Mouse (Mus musculus): ENCODE measurements around the gene Vps35.

Gene Vps35

GRCm38 (mm10) chr8:85299434-85300077 is at the start of gene Vps35, which contains the start of gene Orc6:
Gene Vps35, minus strand, starts transcription at chr8:85299802.
Gene Orc6, plus strand, starts transcription at chr8:85299632.
- CTCF ChIA-PET: interaction anchor here (0.7 kb wide), 1 partner anchor 1602 kb away, joined by 3 read pairs; no protein-coding TSS in a partner anchor

DNA sequence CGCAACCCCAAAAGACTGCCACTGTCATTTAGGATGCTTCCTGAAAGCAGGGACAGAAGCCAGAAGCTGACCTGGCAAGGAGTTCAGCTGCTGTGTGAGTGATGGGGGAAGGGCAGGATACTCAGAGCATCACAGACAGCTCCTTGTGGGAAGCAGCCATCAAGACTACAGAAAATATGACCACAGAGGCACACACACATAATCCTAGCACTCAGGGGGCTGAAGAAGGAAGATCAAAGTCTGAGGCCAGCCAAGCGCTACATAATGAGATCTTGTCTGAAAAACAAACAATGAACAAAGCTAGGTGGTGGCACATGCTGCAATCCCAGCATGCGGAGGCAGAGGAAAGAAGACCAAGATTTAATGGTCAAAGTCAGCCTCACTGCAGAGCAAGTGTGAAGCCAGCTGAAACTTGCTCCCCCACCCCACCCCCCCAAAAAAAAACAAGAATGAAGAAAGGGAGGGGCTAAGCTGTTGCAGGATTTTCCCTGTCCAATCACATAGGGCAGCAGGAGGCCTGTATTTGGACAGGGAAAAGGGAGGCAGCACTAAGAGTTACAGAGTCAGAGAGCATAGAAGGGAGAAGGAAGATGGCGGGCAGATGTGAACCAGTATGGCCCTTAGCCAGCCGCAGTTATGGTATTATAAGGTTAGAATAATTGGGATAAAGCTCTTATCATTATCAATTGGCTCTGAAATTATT is 40.4 kb upstream of the Vps35 start:
- CTCF ChIA-PET: no interaction called here

- CTCF ChIA-PET: no interaction called here
Measured at GRCm38 (mm10) chr8:85337681-85338080, 38.1 kb upstream of the Vps35 start.

- CTCF ChIA-PET: no interaction called here
Measured at GRCm38 (mm10) chr8:85336211-85336933, 36.8 kb upstream of the Vps35 start.

GRCm38 (mm10) chr8:85335105-85335504 is 35.5 kb upstream of the Vps35 start:
- CTCF ChIA-PET: no interaction called here

DNA sequence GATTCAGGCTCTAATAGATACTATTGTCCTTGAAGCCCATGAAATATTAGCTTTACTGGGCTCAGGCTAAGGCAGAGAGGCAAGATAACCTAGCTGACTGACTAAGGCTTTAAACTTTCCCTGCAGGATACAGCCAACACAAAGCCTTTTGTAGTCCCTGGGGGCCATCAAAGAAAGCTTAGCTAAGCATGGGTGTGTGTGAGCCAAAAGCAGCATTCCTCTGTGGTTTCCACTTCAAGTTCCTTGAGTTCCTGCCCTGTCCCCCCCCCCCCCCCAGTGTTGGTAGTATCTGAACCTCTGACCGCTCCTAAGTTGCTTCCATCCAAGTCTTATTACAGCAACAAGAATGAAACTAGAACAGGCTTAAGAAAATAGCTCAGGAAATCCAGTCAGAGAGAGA is 29.9 kb upstream of the Vps35 start:
- CTCF ChIA-PET: no interaction called here

DNA sequence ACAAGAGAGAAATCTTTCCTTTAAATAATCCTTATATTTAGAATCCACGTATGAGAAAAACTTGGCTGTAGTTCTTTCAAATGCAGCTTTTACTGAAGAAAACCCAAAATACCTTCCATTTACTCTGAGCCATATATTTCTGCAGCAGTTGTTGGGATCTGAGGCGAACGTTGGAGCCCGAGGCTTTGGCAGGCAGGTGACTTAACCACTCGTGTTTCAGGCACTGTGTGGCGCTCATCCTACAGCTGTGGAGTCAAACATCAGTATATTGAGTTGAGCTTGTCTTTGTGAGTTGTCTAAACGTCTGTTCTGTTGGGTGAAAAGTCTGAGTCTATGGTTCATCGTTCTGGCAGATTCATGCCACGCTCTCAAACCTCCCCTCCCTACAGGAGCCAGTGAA is 27.4 kb upstream of the Vps35 start:
- CTCF ChIA-PET: no interaction called here

- CTCF ChIA-PET: no interaction called here
Measured at GRCm38 (mm10) chr8:85323084-85323483, 23.5 kb upstream of the Vps35 start.

- CTCF ChIA-PET: no interaction called here
Measured at GRCm38 (mm10) chr8:85321981-85322380, 22.4 kb upstream of the Vps35 start.

- CTCF ChIA-PET: no interaction called here
Measured at GRCm38 (mm10) chr8:85318534-85318933, 18.9 kb upstream of the Vps35 start.

GRCm38 (mm10) chr8:85313036-85313435 is 13.4 kb upstream of the Vps35 start:
- CTCF ChIA-PET: no interaction called here

GRCm38 (mm10) chr8:85311743-85312142 is 12.1 kb upstream of the Vps35 start:
- CTCF ChIA-PET: no interaction called here

- CTCF ChIA-PET: no interaction called here
Measured at GRCm38 (mm10) chr8:85308564-85308963, 9.0 kb upstream of the Vps35 start.

- CTCF ChIA-PET: no interaction called here
Measured at GRCm38 (mm10) chr8:85303531-85303930, 3.9 kb upstream of the Vps35 start.

GRCm38 (mm10) chr8:85302931-85303330 is 3.3 kb upstream of the Vps35 start:
- CTCF ChIA-PET: no interaction called here

GRCm38 (mm10) chr8:85301941-85302340 is 2.3 kb upstream of the Vps35 start:
- CTCF ChIA-PET: no interaction called here

GRCm38 (mm10) chr8:85298600-85299433 is 785 bp downstream of the Vps35 start:
- CTCF ChIA-PET: interaction anchor here (0.7 kb wide), 1 partner anchor 1603 kb away, joined by 3 read pairs; no protein-coding TSS in a partner anchor

DNA sequence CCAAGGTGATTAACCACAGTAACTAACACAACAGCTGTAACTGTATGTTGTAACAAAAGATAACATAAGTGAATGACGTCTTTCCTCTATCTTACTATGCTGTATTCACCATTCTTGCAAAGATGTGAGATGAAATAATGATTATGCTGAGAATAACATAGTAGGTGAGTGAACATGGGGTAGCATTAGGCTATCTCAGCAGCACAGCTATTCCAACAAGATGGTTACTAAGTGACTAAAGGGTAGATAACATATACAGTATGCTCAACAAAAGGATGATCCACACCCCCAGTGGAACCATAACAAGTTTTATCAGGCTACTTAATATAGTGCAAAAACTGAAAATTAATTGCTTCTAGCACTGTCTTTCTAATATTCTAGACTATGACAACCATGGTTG is 12.8 kb downstream of the Vps35 start:
- CTCF ChIA-PET: no interaction called here

- CTCF ChIA-PET: no interaction called here
Measured at GRCm38 (mm10) chr8:85227297-85227696, 72.3 kb downstream of the Vps35 start.

GRCm38 (mm10) chr8:85225688-85226087 is 73.9 kb downstream of the Vps35 start, which contains the start of gene Olfr371:
Gene Olfr371, plus strand, starts transcription at chr8:85225988.
- CTCF ChIA-PET: no interaction called here

DNA sequence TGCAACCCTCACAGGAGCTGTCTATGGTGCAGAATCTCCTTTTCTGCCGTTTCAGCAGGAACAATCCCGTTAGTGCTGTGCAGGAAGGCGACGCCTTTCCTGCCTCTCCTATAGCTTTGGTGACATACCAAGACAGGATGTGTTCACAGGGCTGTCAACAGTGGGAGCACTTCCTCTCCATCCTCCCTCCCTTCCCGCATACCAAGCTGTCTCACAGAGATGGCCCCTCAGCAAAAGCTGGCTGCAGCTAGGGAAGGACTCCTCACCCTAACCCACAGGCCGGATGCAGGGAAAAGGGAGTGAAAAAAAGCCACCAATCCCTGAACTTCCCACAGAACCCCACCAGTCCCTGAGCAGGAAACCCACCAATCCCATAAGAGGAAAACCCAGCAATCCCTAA is 78.6 kb downstream of the Vps35 start:
- CTCF ChIA-PET: no interaction called here

- CTCF ChIA-PET: no interaction called here
Measured at GRCm38 (mm10) chr8:85220220-85220619, 79.4 kb downstream of the Vps35 start.

Data from spleen, embryonic (tissue).